Mouse (Mus musculus): Measurements from ENCODE around the gene Erbb4. TPM values are rescaled to one million over a fixed set of nuclear protein-coding genes. Genes with fewer than 3 reads are reported as not detected.

The Erbb4 gene
- polyA plus RNA-seq, 1 experiment: not detected

DNA sequence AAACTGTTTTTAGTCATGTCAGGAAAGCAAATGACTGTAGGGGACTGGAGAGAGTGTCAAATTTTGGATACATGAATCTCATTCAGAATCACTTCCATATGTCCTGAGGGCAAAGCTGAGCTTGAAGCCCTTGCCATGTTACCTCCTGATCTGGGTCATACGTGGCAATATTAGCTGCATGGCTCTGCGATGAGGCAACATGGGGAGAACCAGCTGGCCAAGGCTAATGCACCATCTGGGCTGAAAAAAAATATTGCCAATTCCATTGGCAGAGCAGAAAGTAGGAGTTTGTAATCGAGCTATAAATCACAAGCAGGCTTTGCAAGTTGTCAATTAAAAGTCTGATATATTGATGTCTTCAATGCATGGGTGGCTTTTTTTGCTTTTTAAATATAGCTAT lies 221.0 kb downstream of the Erbb4 start:
- Histone ChIP-seq H3K36me3 (ENCODE audit: control insufficient read depth, insufficient read depth) (no peaks in the 10 kb centered on the region), H3K4me2 (ENCODE audit: low read depth) (no peak overlapping the region), H3ac (ENCODE audit: control insufficient read depth, insufficient read length) (no peak overlapping the region), H3K79me2 (ENCODE audit: control insufficient read depth, insufficient read depth) (no peaks in the 10 kb centered on the region), H3K27me3 (ENCODE audit: control insufficient read depth, insufficient read depth, insufficient read length) (no peaks in the 10 kb centered on the region), H3K4me3 (no peak overlapping the region)
- TF ChIP-seq REST (IDR thresholded peaks at IDR 0.05; ENCODE audit: insufficient read depth, insufficient read length) (no peak), MAX (IDR thresholded peaks at IDR 0.05; ENCODE audit: low read depth) (no peak), E2F4 (IDR thresholded peaks at IDR 0.05; ENCODE audit: insufficient read depth) (no peak), TCF12 (IDR thresholded peaks at IDR 0.05; ENCODE audit: insufficient read depth, poor library complexity, severe bottlenecking) (no peak), USF1 (IDR thresholded peaks at IDR 0.05; ENCODE audit: low read depth) (no peak), SRF (IDR thresholded peaks at IDR 0.05; ENCODE audit: control insufficient read depth, insufficient read length, low read depth) (no peak), CEBPB (IDR thresholded peaks at IDR 0.05; ENCODE audit: insufficient read depth, poor library complexity, severe bottlenecking) (no peak), MYOD1 (IDR thresholded peaks at IDR 0.05; ENCODE audit: control insufficient read depth in 1 of 3, insufficient read length in 2 of 3, low read depth in 2 of 3) (no peak), MYOG (IDR thresholded peaks at IDR 0.05; ENCODE audit: control insufficient read depth in 1 of 3, insufficient read depth in 1 of 3, insufficient read length in 2 of 3, low read depth in 2 of 3) (no peak), TCF3 (IDR thresholded peaks at IDR 0.05; ENCODE audit: insufficient read length, low read depth) (no peak), POLR2AphosphoS2 (IDR thresholded peaks at IDR 0.05; ENCODE audit: insufficient read length, low read depth) (no peak), POLR2A (IDR thresholded peaks at IDR 0.05; ENCODE audit: insufficient read length, low read depth) (no peak)

- Histone ChIP-seq H3ac (ENCODE audit: control insufficient read depth, insufficient read length) (no peak overlapping the region), H3K4me2 (ENCODE audit: low read depth) (no peak overlapping the region), H3K4me3 (no peak overlapping the region), H3K36me3 (ENCODE audit: control insufficient read depth, insufficient read depth) (no peaks in the 10 kb centered on the region), H3K27me3 (ENCODE audit: control insufficient read depth, insufficient read depth, insufficient read length) (no peaks in the 10 kb centered on the region), H3K79me2 (ENCODE audit: control insufficient read depth, insufficient read depth) (no peaks in the 10 kb centered on the region)
- no peak for TF ChIP-seq TCF3 (IDR thresholded peaks at IDR 0.05; ENCODE audit: insufficient read length, low read depth)
- no peak for TF ChIP-seq REST (IDR thresholded peaks at IDR 0.05; ENCODE audit: insufficient read depth, insufficient read length)
- TF ChIP-seq SRF (IDR thresholded peaks at IDR 0.05; ENCODE audit: control insufficient read depth, insufficient read length, low read depth): no peak
- no peak for TF ChIP-seq MYOD1 (IDR thresholded peaks at IDR 0.05; ENCODE audit: control insufficient read depth in 1 of 3, insufficient read length in 2 of 3, low read depth in 2 of 3)
- no peak for TF ChIP-seq CEBPB (IDR thresholded peaks at IDR 0.05; ENCODE audit: insufficient read depth, poor library complexity, severe bottlenecking)
- TF ChIP-seq E2F4 (IDR thresholded peaks at IDR 0.05; ENCODE audit: insufficient read depth): no peak
- no peak for TF ChIP-seq MYOG (IDR thresholded peaks at IDR 0.05; ENCODE audit: control insufficient read depth in 1 of 3, insufficient read depth in 1 of 3, insufficient read length in 2 of 3, low read depth in 2 of 3)
- TF ChIP-seq MAX (IDR thresholded peaks at IDR 0.05; ENCODE audit: low read depth): no peak
- TF ChIP-seq TCF12 (IDR thresholded peaks at IDR 0.05; ENCODE audit: insufficient read depth, poor library complexity, severe bottlenecking): no peak
- no peak for TF ChIP-seq POLR2AphosphoS2 (IDR thresholded peaks at IDR 0.05; ENCODE audit: insufficient read length, low read depth)
- TF ChIP-seq USF1 (IDR thresholded peaks at IDR 0.05; ENCODE audit: low read depth): no peak
- no peak for TF ChIP-seq POLR2A (IDR thresholded peaks at IDR 0.05; ENCODE audit: insufficient read length, low read depth)
Observed at GRCm38 (mm10) chr1:68874954-68875353, 232.9 kb downstream of the Erbb4 start.

- no peaks in the 10 kb centered on the region for H3K27me3 ChIP-seq (ENCODE audit: control insufficient read depth, insufficient read depth, insufficient read length)
- no peaks in the 10 kb centered on the region for H3K36me3 ChIP-seq (ENCODE audit: control insufficient read depth, insufficient read depth)
- H3ac ChIP-seq (ENCODE audit: control insufficient read depth, insufficient read length): no peak overlapping the region
- no peak overlapping the region for H3K4me3 ChIP-seq
- no peaks in the 10 kb centered on the region for H3K79me2 ChIP-seq (ENCODE audit: control insufficient read depth, insufficient read depth)
- TF ChIP-seq MYOD1 (IDR thresholded peaks at IDR 0.05; ENCODE audit: control insufficient read depth in 1 of 3, insufficient read length in 2 of 3, low read depth in 2 of 3) (no peak), USF1 (IDR thresholded peaks at IDR 0.05; ENCODE audit: low read depth) (no peak), CEBPB (IDR thresholded peaks at IDR 0.05; ENCODE audit: insufficient read depth, poor library complexity, severe bottlenecking) (no peak)
- H3K4me2 ChIP-seq (ENCODE audit: low read depth): no peak overlapping the region
Observed at GRCm38 (mm10) chr1:68873635-68874020, 234.2 kb downstream of the Erbb4 start.

GRCm38 (mm10) chr1:68872976-68873634 lies 234.8 kb downstream of the Erbb4 start:
- no peak for TF ChIP-seq MYOD1 (IDR thresholded peaks at IDR 0.05; ENCODE audit: control insufficient read depth in 1 of 3, insufficient read length in 2 of 3, low read depth in 2 of 3)
- TF ChIP-seq E2F4 (IDR thresholded peaks at IDR 0.05; ENCODE audit: insufficient read depth): no peak
- TF ChIP-seq SRF (IDR thresholded peaks at IDR 0.05; ENCODE audit: control insufficient read depth, insufficient read length, low read depth): no peak
- no peak for TF ChIP-seq TCF12 (IDR thresholded peaks at IDR 0.05; ENCODE audit: insufficient read depth, poor library complexity, severe bottlenecking)
- TF ChIP-seq CEBPB (IDR thresholded peaks at IDR 0.05; ENCODE audit: insufficient read depth, poor library complexity, severe bottlenecking): no peak
- TF ChIP-seq MYOG (IDR thresholded peaks at IDR 0.05; ENCODE audit: control insufficient read depth in 1 of 3, insufficient read depth in 1 of 3, insufficient read length in 2 of 3, low read depth in 2 of 3): no peak
- Histone ChIP-seq H3K4me3 (no peak overlapping the region), H3K27me3 (ENCODE audit: control insufficient read depth, insufficient read depth, insufficient read length) (no peaks in the 10 kb centered on the region), H3K79me2 (ENCODE audit: control insufficient read depth, insufficient read depth) (no peaks in the 10 kb centered on the region), H3ac (ENCODE audit: control insufficient read depth, insufficient read length) (no peak overlapping the region), H3K4me2 (ENCODE audit: low read depth) (no peak overlapping the region), H3K36me3 (ENCODE audit: control insufficient read depth, insufficient read depth) (no peaks in the 10 kb centered on the region)

GRCm38 (mm10) chr1:68860341-68860740 lies 247.5 kb downstream of the Erbb4 start:
- no peak overlapping the region for H3K4me3 ChIP-seq
- no peak overlapping the region for H3K4me2 ChIP-seq (ENCODE audit: low read depth)
- no peak for TF ChIP-seq E2F4 (IDR thresholded peaks at IDR 0.05; ENCODE audit: insufficient read depth)
- no peak for TF ChIP-seq USF1 (IDR thresholded peaks at IDR 0.05; ENCODE audit: low read depth)
- TF ChIP-seq TCF12 (IDR thresholded peaks at IDR 0.05; ENCODE audit: insufficient read depth, poor library complexity, severe bottlenecking): no peak
- TF ChIP-seq TCF3 (IDR thresholded peaks at IDR 0.05; ENCODE audit: insufficient read length, low read depth): no peak
- no peak for TF ChIP-seq SRF (IDR thresholded peaks at IDR 0.05; ENCODE audit: control insufficient read depth, insufficient read length, low read depth)
- no peak for TF ChIP-seq POLR2AphosphoS2 (IDR thresholded peaks at IDR 0.05; ENCODE audit: insufficient read length, low read depth)
- TF ChIP-seq MAX (IDR thresholded peaks at IDR 0.05; ENCODE audit: low read depth): no peak
- no peak for TF ChIP-seq CEBPB (IDR thresholded peaks at IDR 0.05; ENCODE audit: insufficient read depth, poor library complexity, severe bottlenecking)
- no peak for TF ChIP-seq POLR2A (IDR thresholded peaks at IDR 0.05; ENCODE audit: insufficient read length, low read depth)
- TF ChIP-seq MYOD1 (IDR thresholded peaks at IDR 0.05; ENCODE audit: control insufficient read depth in 1 of 3, insufficient read length in 2 of 3, low read depth in 2 of 3): no peak
- no peak for TF ChIP-seq REST (IDR thresholded peaks at IDR 0.05; ENCODE audit: insufficient read depth, insufficient read length)
- TF ChIP-seq MYOG (IDR thresholded peaks at IDR 0.05; ENCODE audit: control insufficient read depth in 1 of 3, insufficient read depth in 1 of 3, insufficient read length in 2 of 3, low read depth in 2 of 3): no peak
- H3K36me3 ChIP-seq (ENCODE audit: control insufficient read depth, insufficient read depth): no peaks in the 10 kb centered on the region
- no peaks in the 10 kb centered on the region for H3K27me3 ChIP-seq (ENCODE audit: control insufficient read depth, insufficient read depth, insufficient read length)
- H3ac ChIP-seq (ENCODE audit: control insufficient read depth, insufficient read length): no peak overlapping the region
- H3K79me2 ChIP-seq (ENCODE audit: control insufficient read depth, insufficient read depth): no peaks in the 10 kb centered on the region
